Mouse (Mus musculus): ENCODE results near the gene Ccdc51. TPM values are rescaled to one million over a fixed set of nuclear protein-coding genes. Genes with fewer than 3 reads are reported as not detected.

Gene Ccdc51
- total RNA-seq, 2 experiments from 2014 or later: 8.0 to 8.6 TPM

GRCm38 (mm10) chr9:109058006-109058765 is 24.1 kb upstream of the Ccdc51 start:
- no peak for TF ChIP-seq CTCF (IDR thresholded peaks at IDR 0.05)
- peak; percentile 14 to 16 for DNase-seq (ENCODE audit: extremely low spot score in 1 of 2, low spot score in 2 of 2)
- Histone ChIP-seq H3K4me3 (no peak overlapping the region), H3K27ac (peak overlapping the region; percentile 87)
- intact Hi-C loops (cut with DNase I): no loop called here

- intact Hi-C loops (cut with DNase I): loop anchor here (1.0 kb wide), 1 partner anchor 56 kb away; no protein-coding TSS in a partner anchor
- peak within 1 kb of the TSS; percentile 35 for H3K4me3 ChIP-seq
- H3K27ac ChIP-seq: peak within 1 kb of the TSS; percentile 87
- DNase-seq (ENCODE audit: extremely low spot score in 1 of 2, low spot score in 2 of 2): peak; percentile 84 to 86
- peak; percentile 97 for TF ChIP-seq CTCF (IDR thresholded peaks at IDR 0.05)
These were observed 23.0 kb upstream of the Ccdc51 start, which contains the start of gene Trex1 for GRCm38 (mm10) chr9:109059136-109059903. Trex1 (minus strand) TSS chr9:109059734.

- Histone ChIP-seq H3K4me3 (no peak overlapping the region), H3K27ac (peak overlapping the region; percentile 87)
- no peak for DNase-seq (ENCODE audit: extremely low spot score in 1 of 2, low spot score in 2 of 2)
- TF ChIP-seq CTCF (IDR thresholded peaks at IDR 0.05): no peak
- intact Hi-C loops (cut with DNase I): no loop called here
These were observed 22.0 kb upstream of the Ccdc51 start for GRCm38 (mm10) chr9:109060184-109060897.

- no peak for TF ChIP-seq CTCF (IDR thresholded peaks at IDR 0.05)
These were observed 21.4 kb upstream of the Ccdc51 start for GRCm38 (mm10) chr9:109060898-109061295.

DNA sequence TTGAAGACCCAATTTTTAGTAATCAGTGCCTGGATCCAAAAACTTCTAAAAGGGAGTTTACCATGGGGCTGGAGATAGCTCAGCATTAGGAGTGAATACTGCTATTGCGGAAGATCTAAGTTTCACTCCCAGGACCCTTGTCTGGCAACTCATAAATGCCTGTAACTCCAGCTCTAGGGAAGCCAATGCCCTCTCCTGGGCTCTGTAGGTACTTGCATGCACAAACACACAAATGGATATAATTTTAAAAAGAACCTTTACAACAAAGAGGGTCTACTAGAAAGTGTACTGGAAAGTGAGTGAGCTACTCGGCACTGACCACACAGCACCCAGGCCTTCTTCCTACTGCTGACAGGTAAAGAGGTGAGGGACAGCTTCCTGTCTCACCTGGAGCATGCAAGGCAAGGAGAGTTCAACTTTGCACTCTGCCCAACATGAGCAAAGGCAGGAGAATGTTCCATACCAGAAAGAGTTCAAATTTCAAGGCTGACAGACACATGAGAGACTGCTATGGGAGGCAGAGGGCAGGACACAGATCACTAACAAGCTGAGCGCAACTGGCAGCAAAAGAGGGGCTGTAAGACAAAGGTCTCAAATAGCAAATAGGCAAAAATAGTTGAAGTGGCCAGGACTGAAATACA is 14.1 kb upstream of the Ccdc51 start:
- peak; percentile 23; the same call in 1 of the 2 replicates for TF ChIP-seq CTCF (IDR thresholded peaks at IDR 0.05)
- no peak for DNase-seq (ENCODE audit: extremely low spot score in 1 of 2, low spot score in 2 of 2)
- intact Hi-C loops (cut with DNase I): loop anchor here (5.0 kb wide), 1 partner anchor 121 kb away; no protein-coding TSS in a partner anchor
- no peak overlapping the region for H3K27ac ChIP-seq
- H3K4me3 ChIP-seq: no peak overlapping the region

More at GRCm38 (mm10) chr9:109060898-109061295, 21.4 kb upstream of the Ccdc51 start:
- intact Hi-C loops (cut with DNase I): no loop called here
- H3K4me3 ChIP-seq: no peak overlapping the region
- DNase-seq (ENCODE audit: extremely low spot score in 1 of 2, low spot score in 2 of 2): no peak
- no peak overlapping the region for H3K27ac ChIP-seq

DNA sequence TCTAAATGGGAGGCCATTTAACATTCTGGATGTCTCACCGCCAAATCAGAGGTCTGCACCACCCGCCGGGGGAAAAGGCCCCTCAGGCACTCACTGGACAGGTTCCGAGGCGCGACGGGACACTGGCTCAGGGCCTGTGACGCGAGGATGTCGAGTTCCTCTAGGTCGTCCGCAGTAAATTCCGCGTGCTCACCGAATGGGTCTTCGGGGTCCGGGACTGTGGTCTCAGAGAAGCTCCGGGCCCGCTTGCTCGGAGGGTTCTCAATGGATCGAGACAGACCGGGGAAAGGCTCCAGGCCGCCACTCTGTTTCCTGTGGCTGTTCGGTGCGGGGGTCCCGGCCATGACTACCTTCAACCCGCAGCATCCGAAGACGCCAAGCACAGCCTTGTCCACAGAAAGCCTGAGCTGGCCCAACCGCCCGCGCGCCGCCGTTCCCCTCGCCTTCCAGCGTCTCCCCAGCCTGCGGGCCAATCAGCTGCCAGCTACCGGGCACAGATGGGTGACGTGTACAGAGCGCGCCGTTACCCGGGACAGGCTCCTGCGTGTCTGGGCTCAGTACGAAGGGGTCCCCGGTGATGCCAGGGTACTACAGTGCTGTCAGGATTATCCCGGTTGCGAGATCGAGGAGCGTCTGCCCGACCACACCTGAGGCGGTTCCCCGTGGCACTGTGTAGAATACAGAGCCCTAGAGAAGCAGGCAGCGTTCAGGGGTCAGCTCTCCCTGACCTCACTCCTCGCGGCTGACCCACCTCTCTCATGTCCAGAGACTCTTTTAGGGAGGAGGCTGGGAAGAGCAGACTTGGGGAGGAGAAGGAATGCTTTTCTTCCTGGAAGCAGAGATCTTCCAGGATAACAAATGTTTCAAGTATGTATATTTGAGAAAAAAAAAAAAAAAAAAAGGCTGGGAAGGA is 8.4 kb upstream of the Ccdc51 start, which contains the start of gene Atrip:
Gene Atrip, minus strand, starts transcription at position 464 of the 913 bp plus-strand sequence.
- intact Hi-C loops (cut with DNase I): no loop called here
- peak within 1 kb of the TSS; percentile 80 for H3K4me3 ChIP-seq
- DNase-seq (ENCODE audit: extremely low spot score in 1 of 2, low spot score in 2 of 2): peak; percentile 93 to 96
- peak within 1 kb of the TSS; percentile 85 for H3K27ac ChIP-seq
- no peak for TF ChIP-seq CTCF (IDR thresholded peaks at IDR 0.05)

DNA sequence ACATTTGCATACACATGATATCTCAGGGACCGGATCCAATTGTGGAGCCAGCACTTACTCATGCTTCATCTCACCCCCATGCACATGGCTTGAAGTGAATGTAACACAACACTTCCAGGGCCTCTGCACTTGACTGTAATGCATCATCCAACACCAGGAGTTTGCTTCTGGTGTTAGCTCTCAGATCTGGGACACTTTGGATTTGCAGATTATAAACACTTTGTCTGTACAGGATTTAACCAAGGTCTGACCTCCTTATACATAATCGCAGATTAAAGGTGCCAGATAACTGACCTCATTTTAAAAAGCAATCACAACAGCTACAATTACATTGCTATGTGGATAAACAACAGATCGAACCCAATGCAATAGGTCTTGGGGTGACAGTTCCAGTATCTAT is 1.8 kb upstream of the Ccdc51 start:
- H3K27ac ChIP-seq: no peak overlapping the region
- DNase-seq (ENCODE audit: extremely low spot score in 1 of 2, low spot score in 2 of 2): no peak
- intact Hi-C loops (cut with DNase I): no loop called here
- no peak overlapping the region for H3K4me3 ChIP-seq
- TF ChIP-seq CTCF (IDR thresholded peaks at IDR 0.05): no peak

DNA sequence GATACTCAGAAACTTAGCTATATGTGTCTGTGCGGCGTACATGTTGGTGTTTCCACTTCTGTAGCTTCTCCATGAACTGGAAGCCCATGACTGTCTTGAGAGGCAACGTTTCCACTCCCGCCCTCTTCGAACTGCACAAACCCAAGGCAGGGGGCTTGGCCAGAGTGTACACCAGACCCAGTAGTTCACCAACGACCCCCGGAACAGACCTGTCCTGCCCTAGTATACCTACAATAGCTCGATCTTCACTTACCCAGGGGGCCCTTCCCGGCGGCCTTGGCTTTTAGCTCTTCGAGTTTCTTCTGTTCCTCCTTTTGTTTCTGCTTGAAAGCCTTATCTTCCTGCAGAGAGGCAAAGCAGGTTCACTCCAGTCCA is 557 bp upstream of the Ccdc51 start:
- no peak for TF ChIP-seq CTCF (IDR thresholded peaks at IDR 0.05)
- Histone ChIP-seq H3K4me3 (peak overlapping the region; percentile 56), H3K27ac (peak overlapping the region; percentile 88)
- no peak for DNase-seq (ENCODE audit: extremely low spot score in 1 of 2, low spot score in 2 of 2)
- intact Hi-C loops (cut with DNase I): no loop called here

- intact Hi-C loops (cut with DNase I): loop anchor here (5.0 kb wide), 2 partner anchors 522 to 747 kb away; partner anchors contain the start of gene Nme6
These were observed 2.6 kb downstream of the Ccdc51 start for GRCm38 (mm10) chr9:109084922-109085321.

GRCm38 (mm10) chr9:109087987-109088386 is 5.7 kb downstream of the Ccdc51 start:
- peak; percentile 74 for TF ChIP-seq CTCF (IDR thresholded peaks at IDR 0.05)
- Histone ChIP-seq H3K4me3 (no peak overlapping the region), H3K27ac (peak overlapping the region; percentile 36; the same call in 1 of the 2 replicates)
- DNase-seq (ENCODE audit: extremely low spot score in 1 of 2, low spot score in 2 of 2): no peak
- intact Hi-C loops (cut with DNase I): loop anchor here (1.0 to 5.0 kb wide), 3 partner anchors 34 to 744 kb away; partner anchors contain the start of gene Nme6

More at GRCm38 (mm10) chr9:109084922-109085321, 2.6 kb downstream of the Ccdc51 start:
- peak; percentile 53 for TF ChIP-seq CTCF (IDR thresholded peaks at IDR 0.05)
- Histone ChIP-seq H3K4me3 (no peak overlapping the region), H3K27ac (no peak overlapping the region)
- no peak for DNase-seq (ENCODE audit: extremely low spot score in 1 of 2, low spot score in 2 of 2)
